Mouse (Mus musculus) ovary, postnatal 14 days (tissue): ENCODE data around the gene Crnkl1.
"Not testable (repeated sequence)": the region's sequence is repeated elsewhere in the genome, so short reads cannot be mapped to it uniquely, and the experiment has no call there.

Source experiments
- DNase-seq: peaks from one replicate; pipeline ENCODE4 v3.0.0; 2022; ENCODE audit warnings: low spot score

Gene Crnkl1

GRCm38 (mm10) chr2:145920941-145921650 is 13.7 kb downstream of the Crnkl1 start:
- no peak for DNase-seq

GRCm38 (mm10) chr2:145905884-145906283 is 28.9 kb downstream of the Crnkl1 start:
- DNase-seq, result not testable (repeated sequence)

- no peak for DNase-seq
These were observed 29.7 kb downstream of the Crnkl1 start for GRCm38 (mm10) chr2:145905156-145905555.

GRCm38 (mm10) chr2:145903983-145904616 is 30.7 kb downstream of the Crnkl1 start:
- DNase-seq, result no peak

GRCm38 (mm10) chr2:145903061-145903901 is 31.5 kb downstream of the Crnkl1 start:
- peak; percentile 88 for DNase-seq

- no peak for DNase-seq
These were observed 33.0 kb downstream of the Crnkl1 start, which contains the start of gene Naa20 for GRCm38 (mm10) chr2:145901861-145902260. Gene Naa20, plus strand, starts transcription at chr2:145902099.

- not testable (repeated sequence) for DNase-seq
These were observed 34.5 kb downstream of the Crnkl1 start for GRCm38 (mm10) chr2:145900318-145900717.

- no peak for DNase-seq
These were observed 36.7 kb downstream of the Crnkl1 start for GRCm38 (mm10) chr2:145898106-145898505.

GRCm38 (mm10) chr2:145893756-145894155 is 41.1 kb downstream of the Crnkl1 start:
- DNase-seq, result no peak

- DNase-seq, result no peak
These were observed 44.2 kb downstream of the Crnkl1 start for GRCm38 (mm10) chr2:145890571-145890970.

- no peak for DNase-seq
These were observed 45.9 kb downstream of the Crnkl1 start for GRCm38 (mm10) chr2:145888766-145889480.

GRCm38 (mm10) chr2:145887937-145888765 is 46.7 kb downstream of the Crnkl1 start:
- DNase-seq, result peak; percentile 56

GRCm38 (mm10) chr2:145884913-145885785 is 49.7 kb downstream of the Crnkl1 start:
- DNase-seq, result no peak

GRCm38 (mm10) chr2:145884036-145884912 is 50.5 kb downstream of the Crnkl1 start:
- DNase-seq, result no peak

- DNase-seq, result no peak
These were observed 52.4 kb downstream of the Crnkl1 start for GRCm38 (mm10) chr2:145882398-145882797.

GRCm38 (mm10) chr2:145881932-145882331 is 52.9 kb downstream of the Crnkl1 start:
- no peak for DNase-seq

- no peak for DNase-seq
These were observed 53.7 kb downstream of the Crnkl1 start for GRCm38 (mm10) chr2:145880887-145881747.

GRCm38 (mm10) chr2:145877191-145877590 is 57.6 kb downstream of the Crnkl1 start:
- no peak for DNase-seq
